Mouse (Mus musculus) heart, postnatal 4 days (tissue): ENCODE results near the gene Gm49388. TPM values are rescaled to one million over a fixed set of nuclear protein-coding genes. Genes with fewer than 3 reads are reported as not detected.

Experiments
- DNase-seq: peaks from one replicate; pipeline ENCODE4 v3.0.0; 2021
- total RNA-seq, 2 experiments: library from RNA; stranded (reverse); gene quantifications; 2 replicates each; pipeline ENCODE4 v1.2.3; 2021

Gm49388 gene
- total RNA-seq: 1 to 10 TPM; 3.0 to 3.2 TPM

DNA sequence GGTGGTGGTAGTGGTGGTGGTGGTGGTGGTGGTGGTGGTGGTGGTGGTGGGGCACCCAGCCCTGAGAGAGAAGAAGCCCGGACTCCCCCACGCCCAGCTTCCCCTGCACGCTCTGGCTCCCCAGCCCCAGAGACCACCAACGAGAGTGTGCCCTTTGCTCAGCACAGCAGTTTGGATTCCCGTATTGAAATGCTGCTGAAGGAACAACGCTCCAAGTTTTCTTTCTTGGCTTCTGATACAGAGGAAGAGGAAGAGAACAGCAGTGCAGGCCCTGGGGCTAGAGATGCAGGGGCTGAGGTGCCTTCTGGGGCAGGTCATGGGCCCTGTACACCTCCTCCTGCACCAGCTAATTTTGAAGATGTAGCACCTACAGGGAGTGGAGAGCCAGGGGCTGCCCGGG, at the start of gene Gm49388:
Gene Gm49388, plus strand, starts transcription at position 301 of the 400 bp plus-strand sequence.
- DNase-seq: no peak

DNA sequence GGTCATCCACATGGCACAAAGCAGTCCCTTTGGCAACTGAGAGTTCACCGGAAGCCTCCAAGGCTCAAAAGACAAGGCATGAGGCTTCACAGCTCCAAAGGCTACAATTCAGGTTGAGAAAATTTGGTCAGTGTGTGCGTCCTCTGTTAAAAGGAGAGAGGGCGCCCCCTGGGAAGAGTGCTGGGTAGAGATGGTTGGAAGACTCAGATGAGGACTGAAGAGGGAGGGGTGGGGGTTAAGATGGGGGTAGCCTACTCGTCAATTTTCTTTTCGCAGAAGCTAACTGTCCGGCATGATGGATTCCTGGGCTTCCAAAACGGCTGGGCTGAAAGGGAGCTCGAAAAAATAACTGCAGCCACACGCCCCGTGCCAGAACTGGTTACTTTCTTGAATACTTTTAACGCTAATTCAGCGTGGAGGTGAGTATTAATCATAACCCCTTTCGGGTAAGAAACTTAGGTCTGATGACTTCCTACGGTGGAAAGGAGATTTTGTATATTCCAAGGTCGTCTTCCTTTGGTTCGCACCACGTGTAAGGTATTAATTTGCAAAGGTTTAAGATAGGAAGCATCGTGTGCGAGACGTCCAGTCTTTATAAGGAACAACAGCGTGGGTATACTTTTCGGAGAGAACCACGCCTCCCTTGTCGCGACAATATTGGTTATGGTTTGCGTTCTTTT, 40.9 kb upstream of the Gm49388 start, which contains the start of gene Fbxl19:
Gene Fbxl19, plus strand, starts transcription at position 178 of the 680 bp plus-strand sequence.
- DNase-seq: peak; percentile 82

DNA sequence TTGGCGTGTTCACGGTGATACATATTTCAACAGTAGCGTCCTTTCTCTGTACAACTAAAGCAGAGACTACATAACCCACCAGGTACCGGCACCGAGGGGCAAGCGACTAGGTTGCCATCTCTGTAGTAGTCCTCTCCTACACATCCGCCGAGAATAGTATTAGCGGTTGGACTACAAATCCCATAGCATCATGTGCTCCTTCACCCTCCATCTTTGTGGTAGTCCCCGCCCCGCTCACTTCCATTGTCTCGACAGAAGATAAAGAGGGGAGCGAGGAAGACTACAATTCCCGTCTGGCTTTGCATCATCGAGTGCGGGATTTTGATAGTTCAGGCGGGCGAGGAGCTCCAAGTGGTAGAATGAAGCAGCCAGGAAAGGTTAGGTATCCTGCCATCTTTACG, 40.2 kb upstream of the Gm49388 start:
- peak; percentile 91 for DNase-seq

DNA sequence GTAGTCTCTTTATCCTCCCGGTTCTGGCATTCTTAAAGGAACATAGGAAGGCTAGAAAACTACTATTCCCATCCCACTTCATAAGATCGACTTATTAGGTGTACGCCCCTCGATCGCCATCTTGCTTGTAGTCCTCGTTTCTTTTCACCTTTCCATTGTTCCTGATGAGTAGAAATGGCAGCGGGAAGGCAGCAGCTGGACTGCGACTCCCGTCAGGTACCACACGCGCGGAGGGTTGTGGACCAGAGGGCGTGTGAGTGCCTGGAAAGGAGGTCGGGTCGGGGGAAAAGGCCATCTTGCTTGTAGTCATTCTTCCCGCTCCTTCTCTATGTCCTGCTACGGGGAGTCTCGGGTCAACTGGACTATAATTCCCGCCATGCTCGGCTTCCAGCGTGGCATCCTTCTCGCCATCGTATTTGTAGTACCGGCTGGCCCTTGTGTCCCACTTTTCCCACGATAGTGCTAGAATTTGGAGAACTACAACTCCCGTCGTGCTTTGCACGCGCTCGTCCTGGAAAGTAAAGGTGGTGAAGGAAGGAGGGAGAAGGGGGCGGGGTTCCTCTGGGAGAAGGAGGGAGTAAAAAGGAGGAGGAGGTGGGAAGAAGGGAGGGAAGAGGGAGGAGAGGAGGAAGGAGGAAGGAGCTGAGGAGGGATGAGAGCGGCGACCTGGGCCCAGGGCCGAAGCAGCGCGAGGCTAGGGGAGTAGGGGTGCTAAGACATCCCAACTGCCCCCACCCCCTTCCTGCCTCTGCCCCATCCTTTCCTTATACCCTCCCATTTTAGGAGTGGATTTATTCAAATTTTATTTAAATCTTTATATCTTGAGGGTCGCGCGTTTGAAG, 39.5 kb upstream of the Gm49388 start:
- DNase-seq: peak; percentile 94

DNA sequence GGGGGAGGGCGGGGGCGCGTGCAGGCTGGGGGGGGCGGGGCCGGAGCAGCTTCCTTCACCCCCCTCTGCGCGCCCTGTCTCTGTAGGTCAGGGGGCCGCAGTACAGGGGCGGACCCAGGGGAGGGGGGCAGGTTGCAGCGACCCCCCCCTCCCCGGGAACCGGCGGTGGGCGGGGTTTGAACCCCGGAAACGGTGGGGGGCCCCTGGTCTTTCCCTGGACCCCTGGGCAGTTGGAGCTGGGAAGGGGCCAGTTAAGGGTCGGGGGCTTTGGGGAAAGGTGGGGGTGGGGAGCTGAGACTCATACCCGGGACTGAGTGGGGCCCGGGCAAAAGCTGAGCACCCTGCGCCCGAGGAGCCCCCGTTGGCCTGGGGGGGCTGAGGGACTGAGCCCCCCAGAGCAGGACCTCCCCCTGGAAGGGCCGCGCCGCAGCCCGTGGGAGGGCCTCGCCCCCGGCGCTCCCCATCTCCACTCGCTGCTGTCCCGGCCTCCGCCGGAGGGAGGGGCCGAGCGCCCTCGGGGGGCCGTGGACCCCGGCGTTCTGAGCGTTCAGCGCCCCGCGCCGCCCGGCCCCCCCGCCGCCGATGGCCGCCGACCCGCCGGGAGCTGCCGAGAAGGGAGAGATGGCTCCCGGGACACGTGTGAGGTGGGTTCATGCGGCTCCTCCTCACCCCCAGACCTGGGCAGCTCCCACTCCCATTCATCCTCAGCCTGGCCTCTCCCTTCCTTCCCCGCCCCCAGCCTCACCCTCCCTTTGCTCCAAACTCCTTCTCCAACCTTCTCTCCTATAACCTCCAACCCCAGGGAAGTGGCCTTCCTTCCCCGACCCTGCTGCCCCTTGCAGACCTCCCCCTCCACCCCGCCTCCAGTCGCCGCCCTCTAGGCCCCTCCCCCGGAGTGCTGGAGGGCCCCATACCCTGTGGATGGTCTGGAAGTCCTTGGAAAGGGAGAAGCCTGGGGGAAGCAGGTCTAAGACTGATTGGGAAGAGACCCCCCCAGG, 38.6 kb upstream of the Gm49388 start:
- DNase-seq: peak; percentile 47

DNA sequence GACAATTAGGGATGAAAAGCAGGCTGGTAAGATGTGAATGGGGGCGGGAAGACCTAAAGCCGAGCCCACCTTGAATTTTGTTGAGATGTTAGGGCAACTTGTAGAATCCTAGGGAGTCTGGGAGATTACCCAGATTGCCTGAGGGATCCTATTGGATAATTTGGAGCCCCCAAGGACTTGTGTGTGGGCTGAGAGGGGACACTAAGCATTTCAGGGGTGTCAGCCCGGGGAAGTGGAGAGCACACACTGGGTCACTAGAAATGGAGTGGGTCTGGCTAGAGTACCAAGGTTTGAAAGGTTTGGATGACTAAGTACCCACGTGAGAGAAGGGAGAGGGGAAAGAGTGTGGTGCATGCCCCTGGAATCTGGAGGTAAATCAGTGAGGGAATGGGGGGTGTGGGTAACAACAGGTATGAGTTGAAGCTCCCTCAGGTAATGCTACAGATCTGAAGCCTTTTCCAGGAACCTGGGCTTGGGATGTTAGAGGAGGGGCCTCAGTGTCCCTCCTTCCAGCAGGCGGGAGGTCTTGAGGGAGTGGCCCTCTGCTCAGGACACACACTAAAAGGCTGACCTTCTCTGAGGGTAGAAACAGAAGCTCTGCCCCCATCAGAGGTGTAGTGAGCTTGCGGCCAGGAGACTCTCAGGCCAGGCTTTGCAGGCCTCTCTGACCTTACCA, 37.7 kb upstream of the Gm49388 start:
- no peak for DNase-seq

DNA sequence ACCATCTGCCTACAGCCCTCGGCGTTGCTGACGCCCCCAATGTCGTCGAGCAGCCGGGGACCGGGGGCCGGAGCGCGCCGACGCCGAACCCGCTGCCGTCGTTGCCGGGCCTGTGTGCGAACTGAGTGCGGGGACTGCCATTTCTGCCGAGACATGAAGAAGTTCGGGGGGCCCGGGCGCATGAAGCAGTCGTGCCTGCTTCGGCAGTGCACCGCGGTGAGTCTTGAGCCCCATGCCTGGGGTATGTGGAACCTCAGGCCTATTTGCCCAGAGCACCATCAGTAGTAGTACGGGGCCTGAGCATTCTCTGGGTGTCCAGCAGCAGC, 37.2 kb upstream of the Gm49388 start:
- peak; percentile 9 for DNase-seq

DNA sequence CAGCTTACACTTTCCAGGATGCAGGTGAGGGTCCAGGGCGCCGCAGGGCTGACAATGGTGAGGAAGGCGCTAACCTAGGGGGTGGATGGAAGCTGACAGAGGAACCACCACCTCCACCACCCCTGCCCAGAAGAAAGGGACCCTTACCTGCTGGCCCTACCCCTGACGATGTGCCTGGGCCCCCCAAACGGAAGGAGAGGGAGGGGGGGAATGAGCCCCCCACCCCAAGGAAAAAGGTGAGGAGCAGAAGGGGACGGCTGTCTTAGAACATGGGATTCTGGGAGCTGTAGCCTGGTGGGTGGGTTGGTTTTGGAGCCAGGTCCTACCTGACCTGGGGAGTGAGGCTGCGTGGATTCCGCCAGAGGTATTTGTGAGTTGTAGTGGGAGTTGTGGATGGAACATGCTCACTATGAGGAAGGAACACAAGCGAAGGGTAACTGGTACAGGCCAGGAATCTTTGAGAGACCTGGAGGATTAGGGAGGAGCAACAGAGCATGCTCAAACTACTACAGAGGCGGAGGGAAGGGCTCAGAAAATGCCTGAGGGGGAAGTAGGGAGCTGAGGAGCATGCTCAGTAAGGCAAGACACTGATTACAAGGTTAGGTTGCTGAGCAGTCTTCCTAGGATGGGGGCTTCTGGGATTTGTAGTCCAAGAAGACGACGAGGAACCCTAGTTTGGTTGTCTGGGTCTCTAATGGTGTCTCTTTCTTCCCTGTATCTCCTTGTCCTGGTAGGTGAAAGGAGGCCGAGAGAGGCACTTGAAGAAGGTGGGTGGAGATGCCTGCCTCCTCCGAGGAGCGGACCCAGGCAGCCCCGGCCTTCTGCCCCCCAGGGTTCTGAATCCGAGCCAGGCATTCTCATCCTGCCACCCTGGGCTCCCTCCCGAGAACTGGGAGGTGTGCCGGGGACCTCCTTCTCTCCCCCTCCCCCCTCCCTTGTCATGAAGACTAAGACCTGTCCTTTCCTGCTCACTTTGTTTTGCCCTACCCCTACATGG, 35.0 kb upstream of the Gm49388 start:
- DNase-seq: no peak

DNA sequence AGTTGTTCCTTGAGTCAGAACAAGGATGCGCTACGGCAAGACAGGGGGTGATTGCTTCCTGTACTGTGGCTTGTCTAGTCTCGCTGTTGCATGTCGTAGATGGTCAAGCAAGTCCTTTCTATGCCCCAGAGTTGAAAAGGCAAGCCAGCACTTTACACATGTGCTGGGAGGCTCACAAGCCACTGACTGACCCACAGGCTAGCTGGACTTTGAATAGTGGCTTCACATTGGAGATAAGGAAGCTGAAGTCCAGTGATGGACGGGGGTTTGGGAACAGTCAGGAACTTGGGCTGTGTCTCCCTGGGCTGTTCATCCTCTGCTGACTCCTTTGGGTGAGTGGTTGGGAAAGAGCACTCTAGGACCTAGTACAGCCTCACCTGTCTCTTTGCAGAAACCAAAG, 33.8 kb upstream of the Gm49388 start:
- no peak for DNase-seq

DNA sequence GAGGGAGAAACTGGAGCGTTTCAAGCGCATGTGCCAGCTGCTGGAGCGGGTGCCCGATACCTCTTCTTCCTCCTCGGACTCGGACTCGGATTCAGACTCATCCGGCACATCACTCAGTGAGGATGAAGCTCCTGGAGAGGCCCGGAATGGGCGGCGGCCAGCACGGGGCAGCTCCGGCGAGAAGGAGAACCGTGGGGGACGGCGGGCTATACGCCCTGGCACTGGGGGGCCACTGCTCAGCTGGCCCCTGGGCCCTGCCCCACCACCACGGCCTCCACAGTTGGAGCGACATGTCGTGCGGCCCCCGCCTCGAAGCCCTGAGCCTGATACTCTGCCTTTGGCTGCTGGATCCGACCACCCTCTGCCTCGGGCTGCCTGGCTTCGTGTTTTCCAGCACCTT, 33.3 kb upstream of the Gm49388 start:
- DNase-seq: no peak

DNA sequence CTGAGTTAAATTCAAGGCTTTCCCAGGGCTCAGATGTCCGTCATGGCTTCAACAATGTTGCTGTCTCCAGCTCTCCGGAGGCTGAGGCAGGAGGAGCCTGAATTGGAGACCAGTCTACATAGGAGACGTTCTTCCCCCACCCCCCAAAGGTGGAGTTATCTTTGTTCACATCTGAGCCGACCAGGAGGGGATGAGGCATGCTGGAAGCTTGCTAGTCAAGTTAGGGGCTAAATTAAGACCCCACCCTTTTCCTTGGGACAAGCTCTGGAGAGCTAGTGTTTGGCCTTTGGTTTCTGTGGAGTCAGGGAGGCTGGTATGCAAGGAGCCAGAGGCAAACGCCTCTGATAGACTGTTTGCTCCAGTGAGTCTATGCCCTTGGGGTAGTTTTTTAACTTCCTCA, 32.2 kb upstream of the Gm49388 start:
- DNase-seq: no peak

DNA sequence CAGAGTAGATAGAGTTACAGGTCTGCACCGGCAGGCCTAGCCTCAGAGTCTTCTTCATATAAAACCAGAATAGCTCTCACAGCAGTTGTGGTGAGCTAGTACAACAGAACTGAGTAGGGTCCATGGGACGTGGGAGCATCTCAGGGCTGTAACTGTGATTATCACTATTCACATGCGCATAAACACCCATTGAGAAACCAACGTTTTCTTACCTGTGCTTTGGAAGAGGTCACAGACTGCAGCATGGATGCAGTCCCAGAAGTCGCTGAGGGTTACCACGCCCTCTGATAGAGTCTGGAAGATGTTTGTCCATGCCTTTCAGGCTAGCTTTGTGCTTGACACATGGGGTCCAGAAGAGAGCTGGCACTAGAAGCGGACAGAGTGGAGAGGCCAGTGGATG, 31.7 kb upstream of the Gm49388 start:
- no peak for DNase-seq

DNA sequence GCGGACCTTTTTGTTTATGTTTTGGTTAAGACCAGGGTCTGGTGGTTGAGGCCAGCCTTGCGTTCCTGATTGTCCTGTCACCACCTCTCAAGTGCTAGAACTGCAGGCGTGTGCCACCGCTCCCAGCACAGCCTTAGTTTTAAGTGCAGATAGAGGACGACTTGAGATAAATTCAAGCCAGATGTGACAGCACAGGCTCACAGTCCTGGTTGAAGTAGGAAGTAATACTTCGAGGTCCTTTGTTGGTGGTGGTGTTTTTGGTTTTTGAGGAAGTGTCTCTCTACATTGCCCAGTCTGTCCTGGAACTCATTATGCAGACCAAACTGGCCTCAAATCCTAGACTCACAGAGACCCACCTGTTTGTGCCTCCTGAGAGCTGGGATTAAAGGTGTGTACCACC, 25.7 kb upstream of the Gm49388 start:
- DNase-seq: peak; percentile 14

DNA sequence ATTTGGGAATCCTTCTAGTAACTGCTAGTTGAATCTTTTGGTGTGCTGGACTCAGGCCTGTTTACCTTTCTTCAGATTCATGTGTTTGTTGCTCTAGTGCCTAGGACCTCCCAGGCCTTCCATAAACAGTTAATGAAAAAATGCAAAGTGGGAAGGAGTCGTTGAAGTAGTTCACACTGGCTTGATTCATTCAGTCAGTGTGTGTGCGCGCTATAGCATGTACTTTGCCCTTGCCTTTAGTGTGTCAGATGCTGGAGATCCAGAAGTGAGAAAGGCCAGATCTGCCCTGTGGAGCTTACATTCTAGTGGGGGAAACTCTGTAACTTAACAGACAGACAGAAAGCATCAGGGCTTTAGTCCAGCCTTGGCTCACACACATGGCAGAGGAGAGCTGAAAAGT, 24.9 kb upstream of the Gm49388 start:
- DNase-seq: no peak

DNA sequence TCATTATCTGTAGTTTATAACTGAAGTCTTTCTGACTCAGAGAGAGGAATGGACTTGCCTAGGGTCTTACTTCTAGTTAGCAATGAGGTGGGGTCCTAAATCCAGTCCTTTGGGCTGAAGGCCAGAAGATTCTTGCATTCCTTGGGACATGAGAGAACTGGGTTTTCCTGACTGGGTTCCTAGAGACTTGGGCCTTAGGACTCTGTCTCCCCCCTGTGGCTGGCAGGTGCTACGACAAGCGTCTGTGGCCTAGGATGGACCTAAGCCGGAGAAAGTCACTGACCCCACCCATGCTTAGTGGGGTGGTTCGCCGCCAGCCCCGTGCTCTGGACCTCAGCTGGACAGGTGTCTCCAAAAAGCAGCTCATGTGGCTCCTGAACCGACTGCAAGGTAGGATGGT, 24.4 kb upstream of the Gm49388 start:
- DNase-seq: peak; percentile 84

DNA sequence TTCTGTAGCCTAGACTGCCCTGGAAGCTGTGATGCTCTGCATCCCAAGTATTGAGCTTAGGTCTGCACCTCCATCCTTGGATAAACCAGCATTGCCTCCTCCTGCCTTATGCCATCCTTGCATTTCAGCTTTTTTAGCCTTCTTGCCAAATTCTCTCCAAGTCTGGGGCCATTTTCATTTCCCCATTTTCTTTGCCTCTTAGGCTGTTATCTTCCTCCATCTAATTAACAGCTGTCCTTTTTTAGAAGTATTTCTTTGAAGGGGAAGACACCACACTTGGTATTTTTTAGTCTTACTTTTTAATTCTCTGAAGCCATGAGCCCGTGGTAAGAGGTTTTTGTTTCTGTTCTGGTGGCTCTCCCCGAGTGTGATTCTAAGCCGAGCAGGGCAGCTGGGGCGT, 21.8 kb upstream of the Gm49388 start:
- DNase-seq: no peak

DNA sequence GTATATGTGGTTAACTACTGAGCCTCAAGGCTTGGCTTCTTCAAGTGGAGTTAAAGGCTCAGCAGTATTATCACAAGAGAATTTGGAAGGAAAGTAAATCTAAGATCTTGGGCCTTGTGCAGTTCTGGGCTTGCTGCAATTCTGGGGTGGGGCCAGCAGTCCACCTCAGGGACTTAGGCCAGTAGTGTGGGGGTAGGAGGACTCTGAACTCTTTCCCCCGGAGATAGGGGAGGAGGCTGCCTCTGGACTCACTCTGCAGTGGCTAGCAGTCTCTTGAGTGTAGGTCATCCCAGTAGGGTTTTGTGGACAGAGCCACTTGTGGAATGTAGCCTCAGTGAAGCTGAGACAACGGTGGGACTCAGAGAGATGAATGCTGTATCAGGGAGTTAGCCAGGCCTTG, 19.7 kb upstream of the Gm49388 start:
- DNase-seq: no peak

DNA sequence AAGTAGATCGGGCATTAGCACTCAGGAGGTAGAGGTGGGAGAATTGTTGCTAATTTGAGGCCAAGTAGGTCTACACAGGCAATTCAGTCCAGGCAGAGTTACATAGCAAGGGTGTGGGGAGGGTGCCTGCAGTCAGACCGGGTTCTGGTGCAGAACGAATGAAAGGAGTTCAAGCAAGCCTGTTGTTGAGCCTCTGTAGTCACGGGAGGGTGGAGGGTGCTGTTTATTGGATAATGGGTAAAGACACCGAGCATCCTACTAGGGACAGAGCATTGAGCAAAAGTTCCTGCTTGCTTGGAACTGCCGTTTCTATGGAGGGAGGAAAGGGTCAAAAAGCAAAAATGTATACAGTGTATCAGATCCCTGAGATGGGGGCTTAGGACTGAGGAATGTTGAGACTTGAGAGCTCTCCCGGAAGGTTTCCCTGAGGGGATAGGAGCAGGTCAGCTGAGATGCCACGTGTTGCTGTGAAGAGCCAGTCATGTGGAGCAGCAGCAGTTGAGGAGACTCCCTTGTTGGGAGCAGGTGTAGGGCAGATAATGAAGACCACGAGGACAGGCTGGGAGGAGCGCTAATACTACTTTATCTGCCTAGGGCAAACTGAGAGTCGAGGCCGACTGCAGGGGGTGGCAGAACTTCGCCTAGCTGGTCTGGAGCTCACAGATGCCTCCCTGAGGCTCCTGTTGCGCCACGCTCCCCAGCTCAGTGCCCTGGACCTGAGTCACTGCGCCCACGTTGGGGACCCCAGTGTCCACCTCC, 18.4 kb upstream of the Gm49388 start:
- DNase-seq: no peak

DNA sequence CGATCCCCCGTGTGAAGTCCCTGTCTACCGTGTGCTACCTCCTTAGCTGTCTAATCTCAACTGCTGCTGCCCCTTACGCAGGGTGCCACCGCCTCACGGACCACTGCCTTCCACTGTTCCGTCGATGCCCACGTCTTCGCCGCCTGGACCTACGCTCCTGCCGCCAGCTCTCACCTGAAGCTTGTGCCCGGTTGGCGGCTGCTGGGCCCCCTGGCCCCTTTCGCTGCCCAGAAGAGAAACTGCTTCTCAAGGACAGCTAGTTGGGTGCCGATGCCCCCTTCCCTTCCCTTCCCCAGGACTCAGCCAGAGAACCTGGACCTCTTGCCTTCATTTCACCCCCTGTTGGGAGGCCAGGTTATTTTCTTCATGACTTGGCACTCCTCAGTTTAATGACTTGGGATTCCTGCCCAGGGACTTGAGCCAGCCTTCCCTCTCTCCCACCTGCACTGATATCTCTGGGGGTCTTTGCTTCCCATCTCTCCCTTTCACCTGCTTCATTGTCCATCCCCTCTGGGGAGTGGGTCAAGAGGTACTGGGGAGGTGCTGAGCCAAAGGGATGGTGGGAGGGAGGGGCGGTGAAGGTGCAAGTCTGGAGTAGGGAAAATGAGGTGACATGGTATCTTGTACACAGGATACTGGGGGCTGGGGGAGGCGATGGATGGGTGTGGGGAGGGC, 17.6 kb upstream of the Gm49388 start:
- no peak for DNase-seq
